Mouse (Mus musculus): Measurements from ENCODE around the gene Pakap. TPM values are rescaled to one million over a fixed set of nuclear protein-coding genes. Genes with fewer than 3 reads are reported as not detected.

The Pakap gene
- polyA plus RNA-seq, 1 experiment from 2014 or later: 10.7 TPM

GRCm38 (mm10) chr4:57765806-57766205, 197.8 kb downstream of the Pakap start:
- H3K9me3 ChIP-seq (ENCODE audit: control insufficient read depth, low read length): no peaks in the 10 kb centered on the region

GRCm38 (mm10) chr4:57769007-57769406, 201.0 kb downstream of the Pakap start:
- Histone ChIP-seq H3K4me1 (ENCODE audit: control insufficient read depth, insufficient read depth, low read length) (0 out of 2 replicates have a peak, but pooled peaks cover 4% of the 10 kb centered on the region), H3K27ac (replicated peaks; ENCODE audit: low read depth, low read length) (no peak overlapping the region), H3K4me2 (ENCODE audit: low read length) (no peak overlapping the region), H3K4me3 (replicated peaks; ENCODE audit: low read depth, low read length) (no peak overlapping the region), H3K36me3 (ENCODE audit: control insufficient read depth, insufficient read depth, low read length) (no peaks in the 10 kb centered on the region), H3K9me3 (ENCODE audit: control insufficient read depth, low read length) (no peaks in the 10 kb centered on the region), H3K9ac (replicated peaks; ENCODE audit: low read length) (no peak overlapping the region), H3K27me3 (ENCODE audit: control insufficient read depth, insufficient read depth, low read length) (no peaks in the 10 kb centered on the region)
- ATAC-seq (ENCODE audit: low FRiP score, low TSS enrichment): no peak
- no peak for DNase-seq
- WGBS: 89% methylated on average over 3 of the region's 3 CpGs

More at GRCm38 (mm10) chr4:57765806-57766205, 197.8 kb downstream of the Pakap start:
- no peak overlapping the region for H3K27ac ChIP-seq (replicated peaks; ENCODE audit: low read depth, low read length)
- no peaks in the 10 kb centered on the region for H3K27me3 ChIP-seq (ENCODE audit: control insufficient read depth, insufficient read depth, low read length)
- H3K4me1 ChIP-seq (ENCODE audit: control insufficient read depth, insufficient read depth, low read length): 0 out of 2 replicates have a peak, but pooled peaks cover 4% of the 10 kb centered on the region
- no peaks in the 10 kb centered on the region for H3K36me3 ChIP-seq (ENCODE audit: control insufficient read depth, insufficient read depth, low read length)
- DNase-seq (no peak), ATAC-seq (ENCODE audit: low FRiP score, low TSS enrichment) (no peak)
- WGBS: 7% methylated on average over 4 of the region's 4 CpGs
- H3K9ac ChIP-seq (replicated peaks; ENCODE audit: low read length): no peak overlapping the region
- no peak overlapping the region for H3K4me3 ChIP-seq (replicated peaks; ENCODE audit: low read depth, low read length)
- H3K4me2 ChIP-seq (ENCODE audit: low read length): no peak overlapping the region

GRCm38 (mm10) chr4:57770185-57770823, 202.3 kb downstream of the Pakap start:
- H3K27me3 ChIP-seq (ENCODE audit: control insufficient read depth, insufficient read depth, low read length): no peaks in the 10 kb centered on the region
- ATAC-seq (ENCODE audit: low FRiP score, low TSS enrichment) (no peak), DNase-seq (no peak)
- H3K4me1 ChIP-seq (ENCODE audit: control insufficient read depth, insufficient read depth, low read length): 0 out of 2 replicates have a peak, but pooled peaks cover 4% of the 10 kb centered on the region
- no peak overlapping the region for H3K4me3 ChIP-seq (replicated peaks; ENCODE audit: low read depth, low read length)
- H3K27ac ChIP-seq (replicated peaks; ENCODE audit: low read depth, low read length): no peak overlapping the region
- H3K9ac ChIP-seq (replicated peaks; ENCODE audit: low read length): no peak overlapping the region
- no peaks in the 10 kb centered on the region for H3K36me3 ChIP-seq (ENCODE audit: control insufficient read depth, insufficient read depth, low read length)
- H3K4me2 ChIP-seq (ENCODE audit: low read length): no peak overlapping the region
- no peaks in the 10 kb centered on the region for H3K9me3 ChIP-seq (ENCODE audit: control insufficient read depth, low read length)
- 48% methylated on average over 4 of the region's 4 CpGs for WGBS

- no peaks in the 10 kb centered on the region for H3K36me3 ChIP-seq (ENCODE audit: control insufficient read depth, insufficient read depth, low read length)
- H3K27ac ChIP-seq (replicated peaks; ENCODE audit: low read depth, low read length): no peak overlapping the region
- no peaks in the 10 kb centered on the region for H3K9me3 ChIP-seq (ENCODE audit: control insufficient read depth, low read length)
- H3K4me3 ChIP-seq (replicated peaks; ENCODE audit: low read depth, low read length): no peak overlapping the region
- no peak overlapping the region for H3K4me2 ChIP-seq (ENCODE audit: low read length)
- no peaks in the 10 kb centered on the region for H3K4me1 ChIP-seq (ENCODE audit: control insufficient read depth, insufficient read depth, low read length)
- no peak for ATAC-seq (ENCODE audit: low FRiP score, low TSS enrichment)
- WGBS: 93% methylated on average over 2 of the region's 2 CpGs
- no peak for DNase-seq
- H3K27me3 ChIP-seq (ENCODE audit: control insufficient read depth, insufficient read depth, low read length): no peaks in the 10 kb centered on the region
- no peak overlapping the region for H3K9ac ChIP-seq (replicated peaks; ENCODE audit: low read length)
Observed at GRCm38 (mm10) chr4:57771558-57772219, 203.7 kb downstream of the Pakap start.

GRCm38 (mm10) chr4:57772851-57773510, 205.0 kb downstream of the Pakap start:
- H3K36me3 ChIP-seq (ENCODE audit: control insufficient read depth, insufficient read depth, low read length): no peaks in the 10 kb centered on the region
- ATAC-seq (ENCODE audit: low FRiP score, low TSS enrichment) (no peak), DNase-seq (no peak)
- no peak overlapping the region for H3K4me3 ChIP-seq (replicated peaks; ENCODE audit: low read depth, low read length)
- H3K9me3 ChIP-seq (ENCODE audit: control insufficient read depth, low read length): no peaks in the 10 kb centered on the region
- no peak overlapping the region for H3K9ac ChIP-seq (replicated peaks; ENCODE audit: low read length)
- 66% methylated on average over 11 of the region's 11 CpGs for WGBS
- no peak overlapping the region for H3K27ac ChIP-seq (replicated peaks; ENCODE audit: low read depth, low read length)
- H3K4me1 ChIP-seq (ENCODE audit: control insufficient read depth, insufficient read depth, low read length): no peaks in the 10 kb centered on the region
- H3K27me3 ChIP-seq (ENCODE audit: control insufficient read depth, insufficient read depth, low read length): no peaks in the 10 kb centered on the region
- no peak overlapping the region for H3K4me2 ChIP-seq (ENCODE audit: low read length)

- ATAC-seq (ENCODE audit: low FRiP score, low TSS enrichment) (no peak), DNase-seq (no peak)
- Histone ChIP-seq H3K4me3 (replicated peaks; ENCODE audit: low read depth, low read length) (no peak overlapping the region), H3K36me3 (ENCODE audit: control insufficient read depth, insufficient read depth, low read length) (no peaks in the 10 kb centered on the region), H3K9me3 (ENCODE audit: control insufficient read depth, low read length) (no peaks in the 10 kb centered on the region), H3K27me3 (ENCODE audit: control insufficient read depth, insufficient read depth, low read length) (no peaks in the 10 kb centered on the region), H3K4me1 (ENCODE audit: control insufficient read depth, insufficient read depth, low read length) (no peaks in the 10 kb centered on the region), H3K4me2 (ENCODE audit: low read length) (no peak overlapping the region), H3K9ac (replicated peaks; ENCODE audit: low read length) (no peak overlapping the region), H3K27ac (replicated peaks; ENCODE audit: low read depth, low read length) (no peak overlapping the region)
- 75% methylated on average over 4 of the region's 4 CpGs for WGBS
Observed at GRCm38 (mm10) chr4:57774517-57774916, 206.5 kb downstream of the Pakap start.

GRCm38 (mm10) chr4:57775582-57775981, 207.6 kb downstream of the Pakap start:
- Histone ChIP-seq H3K27me3 (ENCODE audit: control insufficient read depth, insufficient read depth, low read length) (no peaks in the 10 kb centered on the region), H3K4me3 (replicated peaks; ENCODE audit: low read depth, low read length) (no peak overlapping the region), H3K9ac (replicated peaks; ENCODE audit: low read length) (no peak overlapping the region), H3K4me1 (ENCODE audit: control insufficient read depth, insufficient read depth, low read length) (no peaks in the 10 kb centered on the region), H3K27ac (replicated peaks; ENCODE audit: low read depth, low read length) (no peak overlapping the region), H3K4me2 (ENCODE audit: low read length) (no peak overlapping the region), H3K36me3 (ENCODE audit: control insufficient read depth, insufficient read depth, low read length) (no peaks in the 10 kb centered on the region), H3K9me3 (ENCODE audit: control insufficient read depth, low read length) (no peaks in the 10 kb centered on the region)
- DNase-seq (no peak), ATAC-seq (ENCODE audit: low FRiP score, low TSS enrichment) (no peak)

GRCm38 (mm10) chr4:57780403-57780802, 212.4 kb downstream of the Pakap start:
- no peak overlapping the region for H3K27ac ChIP-seq (replicated peaks; ENCODE audit: low read depth, low read length)
- WGBS: 20% methylated on average over 4 of the region's 4 CpGs
- DNase-seq (no peak), ATAC-seq (ENCODE audit: low FRiP score, low TSS enrichment) (no peak)
- H3K27me3 ChIP-seq (ENCODE audit: control insufficient read depth, insufficient read depth, low read length): no peaks in the 10 kb centered on the region
- H3K4me3 ChIP-seq (replicated peaks; ENCODE audit: low read depth, low read length): no peak overlapping the region
- peaks cover 15% of the 10 kb centered on the region for H3K4me1 ChIP-seq (ENCODE audit: control insufficient read depth, insufficient read depth, low read length)
- H3K4me2 ChIP-seq (ENCODE audit: low read length): no peak overlapping the region
- H3K9ac ChIP-seq (replicated peaks; ENCODE audit: low read length): no peak overlapping the region
- H3K36me3 ChIP-seq (ENCODE audit: control insufficient read depth, insufficient read depth, low read length): no peaks in the 10 kb centered on the region
- no peaks in the 10 kb centered on the region for H3K9me3 ChIP-seq (ENCODE audit: control insufficient read depth, low read length)
